Mouse (Mus musculus): ENCODE data around the gene Gm11757.
"Not testable (repeated sequence)": the region's sequence is repeated elsewhere in the genome, so short reads cannot be mapped to it uniquely, and the experiment has no call there.

DNA sequence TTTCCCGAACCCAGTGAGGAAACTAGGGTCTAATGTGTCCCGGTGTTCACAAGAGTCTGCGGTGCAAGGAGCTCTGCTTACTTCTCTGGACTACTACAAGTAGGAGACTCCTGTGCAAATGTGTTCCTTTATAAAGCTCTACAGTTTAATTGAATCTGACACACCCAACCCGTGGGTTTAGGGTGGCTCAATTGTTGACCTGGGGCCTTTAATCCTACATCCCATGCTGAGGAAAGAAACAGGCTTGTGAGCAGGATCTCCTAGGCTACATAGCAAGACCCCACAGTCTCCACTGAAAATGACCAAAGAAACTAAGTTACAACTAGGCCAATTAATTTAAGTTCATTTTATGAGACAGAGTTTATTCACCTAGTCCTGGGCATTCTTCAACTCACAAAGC is 14.7 kb downstream of the Gm11757 start, which contains the start of gene Gm11758:
- not testable (repeated sequence) for TF ChIP-seq CTCF (IDR thresholded peaks at IDR 0.05; ENCODE audit: borderline replicate concordance, extremely low read depth, insufficient read depth, insufficient read length); POLR2A (IDR thresholded peaks at IDR 0.05; ENCODE audit: borderline replicate concordance, extremely low read depth, insufficient read depth, insufficient read length, poor library complexity, severe bottlenecking)
